Mouse (Mus musculus): ENCODE results near the gene Dgkg.

- TF ChIP-seq CTCF (IDR thresholded peaks at IDR 0.05; ENCODE audit: insufficient read depth, low read length) (no peak), POLR2A (IDR thresholded peaks at IDR 0.05; ENCODE audit: borderline replicate concordance, extremely low read depth, low read depth, low read length) (no peak)
Observed at GRCm38 (mm10) chr16:22545799-22546198, 111.2 kb downstream of the Dgkg start.

All from lung, adult 2 months (tissue).